Mouse (Mus musculus): ENCODE measurements around the gene Stx6.

- TF ChIP-seq MYOD1 (IDR thresholded peaks at IDR 0.05; ENCODE audit: control insufficient read depth in 1 of 3, insufficient read length in 2 of 3, low read depth in 2 of 3) (no peak), POLR2A (IDR thresholded peaks at IDR 0.05; ENCODE audit: insufficient read length, low read depth) (no peak), MYOG (IDR thresholded peaks at IDR 0.05; ENCODE audit: control insufficient read depth in 1 of 3, insufficient read depth in 1 of 3, insufficient read length in 2 of 3, low read depth in 2 of 3) (no peak), CEBPB (IDR thresholded peaks at IDR 0.05; ENCODE audit: insufficient read depth, poor library complexity, severe bottlenecking) (no peak), POLR2AphosphoS2 (IDR thresholded peaks at IDR 0.05; ENCODE audit: insufficient read length, low read depth) (no peak), MAX (IDR thresholded peaks at IDR 0.05; ENCODE audit: low read depth) (no peak), REST (IDR thresholded peaks at IDR 0.05; ENCODE audit: insufficient read depth, insufficient read length) (no peak), TCF12 (IDR thresholded peaks at IDR 0.05; ENCODE audit: insufficient read depth, poor library complexity, severe bottlenecking) (no peak)
Observed at GRCm38 (mm10) chr1:155202472-155202871, 44.0 kb downstream of the Stx6 start.
